Mouse (Mus musculus) adrenal gland, adult 18-20 months (tissue): ENCODE results near the gene Olfr1330. TPM values are rescaled to one million over a fixed set of nuclear protein-coding genes. Genes with fewer than 3 reads are reported as not detected.
"Not testable (repeated sequence)": the region's sequence is repeated elsewhere in the genome, so short reads cannot be mapped to it uniquely, and the experiment has no call there.

ENCODE experiments used
- DNase-seq, 2 experiments: peaks; one replicate each; pipeline ENCODE4 v3.0.0; 2021 to 2022; ENCODE audit warnings: low spot score in 2 of 2
- long read RNA-seq, 2 experiments: library from polyadenylated mRNA; stranded (forward); transcript quantifications; one replicate each; pipeline ENCODE4 v2.0.0; 2021
- total RNA-seq, 2 experiments: library from RNA; stranded (reverse); gene quantifications; 1 replicate in 1 of 2; 2 replicates in 1 of 2; pipeline ENCODE4 v1.2.3; 2021

Gene Olfr1330
- not detected for total RNA-seq
- long read RNA-seq, experiment 1 = 0 reads
- long read RNA-seq, experiment 2 = 0 reads

- DNase-seq = no peak
Measured at GRCm38 (mm10) chr4:118888297-118888696, at the start of gene Olfr1330. Olfr1330 (plus strand) TSS chr4:118888597.

- no peak for DNase-seq
Measured at GRCm38 (mm10) chr4:118861791-118862190, 26.6 kb upstream of the Olfr1330 start.

- DNase-seq = no peak
Measured at GRCm38 (mm10) chr4:118862704-118863103, 25.7 kb upstream of the Olfr1330 start.

DNA sequence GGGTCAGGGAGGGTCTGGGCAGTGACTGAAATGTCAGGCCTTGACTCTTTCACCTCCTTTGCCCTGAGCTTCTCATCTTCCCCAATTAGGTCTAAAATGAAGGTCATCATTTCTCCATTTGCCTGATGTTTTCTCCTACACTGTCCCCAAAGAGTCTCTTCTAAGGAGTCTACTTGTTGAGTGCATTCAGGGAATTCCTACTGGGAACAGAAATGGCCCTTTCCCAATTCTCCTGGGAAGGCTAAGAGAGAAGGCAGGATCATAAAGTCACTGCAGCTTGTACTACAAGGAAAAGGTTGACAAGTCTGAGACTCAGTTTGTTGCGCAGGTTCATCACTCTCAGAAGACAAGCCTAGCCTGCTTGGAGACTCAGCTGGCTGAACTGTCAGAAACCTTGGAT lies 24.0 kb upstream of the Olfr1330 start, which contains the start of gene Olfr1331:
Olfr1331 (plus strand) TSS at position 301 of the 400 bp plus-strand sequence.
- DNase-seq = no peak

DNA sequence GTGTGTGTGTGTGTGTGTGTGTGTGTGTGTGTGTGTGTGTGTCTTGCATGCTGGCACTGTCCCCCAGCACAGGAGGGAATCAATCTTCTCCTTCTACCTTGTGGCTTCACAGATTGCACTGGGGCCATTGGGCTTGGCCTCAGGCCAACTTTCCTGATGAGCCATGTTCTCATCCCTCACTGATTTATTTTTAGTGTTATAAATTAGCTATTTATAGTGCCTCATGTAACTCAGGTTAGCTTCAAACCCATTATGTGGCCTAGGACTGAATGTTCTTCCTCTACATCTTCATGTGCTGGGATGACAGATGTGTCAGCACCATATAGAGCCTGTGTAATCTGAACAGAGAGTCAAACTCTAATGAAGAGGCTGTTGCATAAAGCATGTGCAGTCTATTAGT lies 20.8 kb upstream of the Olfr1330 start:
- DNase-seq = no peak

DNA sequence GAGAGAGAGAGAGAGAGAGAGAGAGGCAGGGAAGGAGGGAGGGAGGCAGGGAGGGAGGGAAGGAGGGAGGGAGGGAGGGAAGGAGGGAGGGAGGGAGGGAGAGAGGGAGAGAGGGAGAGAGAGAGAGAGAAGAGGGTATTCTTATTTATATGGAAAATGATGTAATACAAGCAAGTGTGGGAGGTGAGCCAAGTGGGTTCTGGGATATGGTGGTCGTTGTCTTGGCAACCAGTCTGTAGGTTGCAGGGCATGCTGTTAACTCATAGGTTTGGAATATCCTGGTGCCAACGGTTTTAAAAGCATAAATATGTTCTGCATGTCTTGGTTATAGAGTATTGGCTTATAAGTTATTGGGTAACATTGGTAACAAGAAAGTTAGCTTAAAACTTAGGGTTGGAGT lies 13.6 kb downstream of the Olfr1330 start:
- DNase-seq = no peak

DNA sequence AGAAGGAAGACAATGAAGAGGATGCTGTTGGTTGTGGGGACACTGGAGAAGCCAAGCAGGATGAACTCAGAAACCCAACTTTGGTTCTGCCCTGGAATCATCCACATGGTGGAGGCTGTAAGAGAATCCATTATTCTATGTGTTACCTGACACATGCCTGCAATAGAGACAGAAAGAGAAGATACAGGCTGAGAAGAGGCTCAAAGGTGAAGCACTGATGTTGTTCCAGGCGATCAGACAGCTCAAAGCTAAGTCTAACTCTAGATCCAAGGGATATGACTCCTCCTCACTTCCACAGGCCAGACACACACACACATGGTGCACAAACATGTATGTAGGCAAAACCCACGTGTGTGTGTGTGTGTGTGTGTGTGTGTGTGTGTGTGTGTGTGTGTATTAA lies 29.0 kb downstream of the Olfr1330 start, which contains the start of gene Olfr1329:
Olfr1329 (minus strand) TSS at position 101 of the 400 bp plus-strand sequence.
- not testable (repeated sequence) for DNase-seq

- DNase-seq = not testable (repeated sequence)
Measured at GRCm38 (mm10) chr4:118931326-118931725, 42.9 kb downstream of the Olfr1330 start.

DNA sequence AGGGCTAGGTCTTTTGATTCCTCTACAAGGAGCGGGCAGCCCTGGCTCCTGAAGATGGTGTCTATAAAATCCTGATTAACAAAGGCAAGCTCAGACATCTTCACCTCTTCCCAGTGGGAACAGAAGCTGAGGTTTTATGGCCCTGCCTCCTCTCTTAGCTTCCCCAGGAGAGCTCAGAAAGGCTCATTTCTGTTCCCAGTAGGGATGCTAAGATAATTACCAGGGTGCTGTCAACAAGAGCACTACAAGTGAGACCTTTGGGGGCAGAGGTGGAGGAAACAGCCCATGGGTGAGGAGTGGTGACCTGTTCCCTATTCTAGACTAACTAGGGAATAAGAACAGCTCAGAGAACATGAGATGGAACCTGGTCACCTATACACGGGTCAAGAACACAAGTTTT lies 50.1 kb downstream of the Olfr1330 start, which contains the start of gene Olfr1328:
Olfr1328 (minus strand) TSS at position 101 of the 400 bp plus-strand sequence.
- no peak for DNase-seq

Other genes starting within 250 kb of the Olfr1330 start
- not detected for gene Olfr62, start 229.6 kb upstream of the Olfr1330 start, total RNA-seq
- not detected for gene Olfr1342, start 195.8 kb upstream of the Olfr1330 start, total RNA-seq
- gene Olfr1341, start 185.1 kb upstream of the Olfr1330 start, total RNA-seq = not detected
- gene Olfr1340, start 168.5 kb upstream of the Olfr1330 start, total RNA-seq = not detected
- gene Olfr1339, start 156.4 kb upstream of the Olfr1330 start, total RNA-seq = not detected
- gene Olfr1338, start 129.9 kb upstream of the Olfr1330 start, total RNA-seq = not detected
- not detected for gene Olfr1337, start 106.0 kb upstream of the Olfr1330 start, total RNA-seq
- gene Olfr1335, start 78.7 kb upstream of the Olfr1330 start, total RNA-seq = not detected
- gene Olfr1333, start 52.3 kb upstream of the Olfr1330 start, total RNA-seq = not detected
- gene Olfr1331, start 23.9 kb upstream of the Olfr1330 start, total RNA-seq = not detected
- gene Olfr1329, start 28.9 kb downstream of the Olfr1330 start, total RNA-seq = not detected
- not detected for gene Olfr1328, start 50.0 kb downstream of the Olfr1330 start, total RNA-seq
- gene Lao1, start 73.0 kb downstream of the Olfr1330 start, total RNA-seq = not detected
- 10 to 100 TPM; 20.9 to 29.3 TPM for gene Slc2a1, start 220.1 kb downstream of the Olfr1330 start, total RNA-seq